Mouse (Mus musculus): ENCODE measurements around the gene Cst7. TPM values are rescaled to one million over a fixed set of nuclear protein-coding genes. Genes with fewer than 3 reads are reported as not detected.

Gene Cst7
- polyA plus RNA-seq (2012; rRNA removed): 0.12 and 0.21 TPM in 2 replicates

GRCm38 (mm10) chr2:150569847-150570590, at the start of gene Cst7:
Gene Cst7, plus strand, starts transcription at chr2:150570415.

GRCm38 (mm10) chr2:150608087-150608799, 38.0 kb downstream of the Cst7 start, which contains the start of gene Apmap:
Gene Apmap, minus strand, starts transcription at chr2:150608567.

Other genes with a start within 250 kb of the Cst7 start
- 0.48 and 0.54 TPM in 2 replicates for gene Gm10130, start 246.7 kb upstream of the Cst7 start, polyA plus RNA-seq (2012; rRNA removed)
- gene 3300002I08Rik, start 207.7 kb upstream of the Cst7 start, polyA plus RNA-seq (2012; rRNA removed): 3.6 and 5.8 TPM in 2 replicates
- 1.4 and 1.5 TPM in 2 replicates for gene Zfp442, start 118.9 kb upstream of the Cst7 start, polyA plus RNA-seq (2012; rRNA removed)
- 0.01 and 0.03 TPM in 2 replicates for gene Zfp345, start 85.3 kb upstream of the Cst7 start, polyA plus RNA-seq (2012; rRNA removed)
- 53.4 and 56.0 TPM in 2 replicates for gene Apmap, start 38.2 kb downstream of the Cst7 start, polyA plus RNA-seq (2012; rRNA removed)
- gene Acss1, start 98.1 kb downstream of the Cst7 start, polyA plus RNA-seq (2012; rRNA removed): 18.6 and 25.1 TPM in 2 replicates
- 0.05 and 0.10 TPM in 2 replicates for gene Vsx1, start 118.9 kb downstream of the Cst7 start, polyA plus RNA-seq (2012; rRNA removed)
- gene Entpd6, start 178.6 kb downstream of the Cst7 start, polyA plus RNA-seq (2012; rRNA removed): 44.4 and 48.1 TPM in 2 replicates
- 63.7 and 69.0 TPM in 2 replicates for gene Pygb, start 216.3 kb downstream of the Cst7 start, polyA plus RNA-seq (2012; rRNA removed)

All from central nervous system, embryonic 14 days (tissue).